Mouse (Mus musculus) stomach, postnatal 0 days (tissue): ENCODE measurements at regions not wholly inside any gene's neighbourhood (a gene's known extent, or its start where the extent isn't known, plus 50 kb on each side); places are given as distances from the start of the nearest gene placed in this dataset. TPM values are rescaled to one million over a fixed set of nuclear protein-coding genes. Genes with fewer than 3 reads are reported as not detected.

Experiments used
- ATAC-seq: fragments of 200-750 bp; cut with Nextera tagmentation; 2 replicates; pipeline ENCODE4 v1.8.0; 2017; ENCODE audit not compliant: low FRiP score, low TSS enrichment
- DNase-seq: peaks from one replicate; pipeline ENCODE4 v3.0.0-alpha.2; 2016; ENCODE audit warnings: low spot score
- H3K27ac ChIP-seq: fragments of 300-500 bp; sonication (generic); replicated peaks from 2 replicates; pipeline ENCODE4 v1.5.1; 2014; ENCODE audit warnings: mild to moderate bottlenecking, control low read depth
- H3K27me3 ChIP-seq: fragments of 300-500 bp; sonication (generic); 2 replicates; pipeline ENCODE4 v1.6.1; 2014; ENCODE audit warnings: low read length; ENCODE audit not compliant: control insufficient read depth, insufficient read depth
- H3K36me3 ChIP-seq: fragments of 300-500 bp; sonication (generic); 2 replicates; pipeline ENCODE4 v1.6.1; 2014; ENCODE audit warnings: low read length, mixed read lengths; ENCODE audit not compliant: control insufficient read depth, insufficient read depth
- H3K4me1 ChIP-seq: fragments of 300-500 bp; sonication (generic); replicated peaks from 2 replicates; pipeline ENCODE4 v1.6.1; 2014; ENCODE audit warnings: antibody characterized with exemption; ENCODE audit not compliant: control insufficient read depth, insufficient read depth
- H3K4me2 ChIP-seq: fragments of 300-500 bp; sonication (generic); replicated peaks from 2 replicates; pipeline ENCODE4 v1.6.1; 2014; ENCODE audit warnings: low read depth, mild to moderate bottlenecking, control low read depth, moderate library complexity
- H3K4me3 ChIP-seq: fragments of 300-500 bp; sonication (generic); 2 replicates; pipeline ENCODE4 v1.5.1; 2014; ENCODE audit warnings: low read depth, low read length, control low read depth
- H3K9ac ChIP-seq: fragments of 300-500 bp; sonication (generic); 2 replicates; pipeline ENCODE4 v1.6.1; 2014; ENCODE audit warnings: mild to moderate bottlenecking, low read length, control low read depth, mixed read lengths
- H3K9me3 ChIP-seq: fragments of 300-500 bp; sonication (generic); 2 replicates; pipeline ENCODE4 v1.6.1; 2016; ENCODE audit warnings: low read length; ENCODE audit not compliant: control insufficient read depth
- CTCF ChIP-seq: IDR thresholded peaks from 2 replicates; pipeline ENCODE4 v1.5.1; 2016; ENCODE audit warnings: antibody characterized with exemption, low read depth, mild to moderate bottlenecking, moderate library complexity
- EP300 ChIP-seq: optimal IDR thresholded peaks from 2 replicates; pipeline ENCODE3; 2016; ENCODE audit warnings: antibody characterized with exemption
- WGBS: fragments of 180-500 bp; shearing (Covaris S2); extraction: QIAGEN DNeasy Blood & Tissue Kit; methylation state at CpG from one replicate; pipeline ENCODE4 v1.1.7; 2014; 5-methylcytosine and 5-hydroxymethylcytosine counted together
- microRNA counts: library from miRNA; unstranded; fragments of <30 nt; microRNA quantifications from one replicate; lab custom pipeline; 2015
- microRNA-seq: library from miRNA; unstranded; fragments of <30 nt; microRNA quantifications from one replicate; pipeline ENCODE4, GENCODE M21; 2016

- Histone ChIP-seq H3K27ac (no peak overlapping the region), H3K9me3 (no peaks in the 10 kb centered on the region), H3K27me3 (peaks cover 4% of the 10 kb centered on the region; the same call in 1 of the 2 replicates), H3K4me3 (no peak overlapping the region), H3K4me1 (no peaks in the 10 kb centered on the region), H3K4me2 (no peak overlapping the region), H3K36me3 (no peaks in the 10 kb centered on the region), H3K9ac (no peak overlapping the region)
- WGBS, result 27% methylated on average over 4 of the region's 4 CpGs
- no peak for TF ChIP-seq CTCF
- DNase-seq (no peak), ATAC-seq (no peak)
Observed at GRCm38 (mm10) chr14:64593564-64593963, 489.5 kb downstream of the Prss52 start.

- Histone ChIP-seq H3K4me3 (no peak overlapping the region), H3K9ac (no peak overlapping the region), H3K36me3 (no peaks in the 10 kb centered on the region), H3K27me3 (peaks cover under 1% of the 10 kb centered on the region; the same call in 1 of the 2 replicates), H3K4me2 (no peak overlapping the region), H3K9me3 (no peaks in the 10 kb centered on the region), H3K27ac (no peak overlapping the region), H3K4me1 (no peaks in the 10 kb centered on the region)
- WGBS, result 69% methylated on average over 7 of the region's 7 CpGs
- DNase-seq, result no peak
- TF ChIP-seq CTCF (no peak), EP300 (no peak)
- ATAC-seq, result no peak
Observed at GRCm38 (mm10) chr14:64594021-64594561, 490.0 kb downstream of the Prss52 start.

GRCm38 (mm10) chr14:64594811-64595522 lies 490.9 kb downstream of the Prss52 start:
- Histone ChIP-seq H3K27me3 (no peaks in the 10 kb centered on the region; the same call in 1 of the 2 replicates), H3K9ac (no peak overlapping the region), H3K4me2 (no peak overlapping the region), H3K4me1 (no peaks in the 10 kb centered on the region), H3K4me3 (no peak overlapping the region), H3K36me3 (no peaks in the 10 kb centered on the region), H3K9me3 (no peaks in the 10 kb centered on the region), H3K27ac (no peak overlapping the region)
- DNase-seq (no peak), ATAC-seq (no peak)
- TF ChIP-seq EP300 (no peak), CTCF (no peak)
- WGBS, result 56% methylated on average over 10 of the region's 10 CpGs

DNA sequence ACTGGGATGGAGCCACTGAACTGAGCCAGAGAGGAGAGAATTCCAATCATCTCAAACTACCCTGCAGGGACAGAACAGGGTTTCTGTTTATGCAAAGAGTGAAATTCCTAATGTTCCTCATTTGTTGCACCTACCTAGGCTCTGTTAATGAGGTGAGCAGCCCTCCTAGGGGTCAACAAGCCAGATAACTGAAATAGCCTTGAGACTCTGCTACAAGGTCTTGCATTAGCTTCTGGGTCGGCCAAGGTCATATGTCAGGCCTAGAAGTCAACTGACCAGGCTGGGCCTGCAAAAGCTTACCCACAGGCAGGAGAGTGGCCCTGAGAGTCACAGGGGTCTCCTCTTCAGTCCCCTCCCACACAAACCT lies 491.4 kb downstream of the Prss52 start:
- 53% methylated on average over 1 of the region's 1 CpGs for WGBS
- no peak for DNase-seq
- Histone ChIP-seq H3K4me2 (no peak overlapping the region), H3K9ac (no peak overlapping the region), H3K4me3 (no peak overlapping the region), H3K27ac (no peak overlapping the region), H3K27me3 (no peaks in the 10 kb centered on the region; the same call in 1 of the 2 replicates), H3K9me3 (no peaks in the 10 kb centered on the region), H3K36me3 (no peaks in the 10 kb centered on the region), H3K4me1 (no peaks in the 10 kb centered on the region)
- no peak for ATAC-seq
- no peak for TF ChIP-seq CTCF
- TF ChIP-seq EP300, result no peak

DNA sequence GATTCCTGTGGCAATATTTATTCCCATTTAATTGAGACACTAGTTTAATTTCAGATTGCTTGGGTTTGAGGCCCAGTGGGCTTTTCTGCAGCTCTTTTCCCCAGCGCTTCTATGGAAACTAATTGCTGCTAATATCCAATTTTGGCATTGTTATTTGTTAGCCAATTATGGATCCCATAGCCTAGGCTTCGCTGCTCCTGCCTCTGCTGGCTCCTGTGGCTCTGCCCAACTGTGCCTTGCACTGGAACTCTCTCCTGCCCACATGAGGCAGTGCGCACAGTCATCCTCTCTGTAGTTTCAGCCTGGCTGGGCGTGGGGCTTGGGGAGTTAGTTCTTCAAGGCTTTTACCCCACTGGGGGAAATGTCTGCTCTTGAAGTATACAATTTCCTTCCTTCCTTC lies 491.8 kb downstream of the Prss52 start:
- Histone ChIP-seq H3K4me3 (no peak overlapping the region), H3K4me1 (no peaks in the 10 kb centered on the region), H3K9ac (no peak overlapping the region), H3K27me3 (no peaks in the 10 kb centered on the region; the same call in 1 of the 2 replicates), H3K36me3 (no peaks in the 10 kb centered on the region), H3K4me2 (no peak overlapping the region), H3K9me3 (no peaks in the 10 kb centered on the region), H3K27ac (no peak overlapping the region)
- 87% methylated on average over 4 of the region's 4 CpGs for WGBS
- TF ChIP-seq CTCF (no peak), EP300 (no peak)
- DNase-seq, result no peak
- ATAC-seq, result no peak

DNA sequence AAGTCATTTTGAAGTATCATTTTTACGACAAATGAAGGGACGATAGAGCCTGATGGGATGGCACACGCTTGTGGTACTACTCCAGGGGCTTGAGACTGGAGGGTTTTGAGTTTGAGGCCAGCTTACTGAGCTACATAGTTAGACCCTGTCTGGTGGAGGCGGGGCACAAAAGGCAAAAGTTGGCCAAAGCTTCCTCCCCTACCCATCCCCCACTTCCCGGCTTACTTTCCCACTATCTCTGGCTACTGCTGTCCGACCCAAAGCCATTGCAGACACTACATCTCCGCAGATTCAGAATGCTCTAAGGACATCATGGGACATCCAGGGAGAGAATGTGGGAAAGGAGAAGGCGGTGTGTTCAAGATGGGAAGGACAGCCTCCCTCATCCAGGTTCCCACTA lies 493.1 kb downstream of the Prss52 start:
- Histone ChIP-seq H3K4me1 (no peaks in the 10 kb centered on the region), H3K36me3 (no peaks in the 10 kb centered on the region), H3K4me2 (no peak overlapping the region), H3K27ac (no peak overlapping the region), H3K9ac (no peak overlapping the region), H3K9me3 (no peaks in the 10 kb centered on the region), H3K27me3 (no peaks in the 10 kb centered on the region), H3K4me3 (no peak overlapping the region)
- DNase-seq, result no peak
- TF ChIP-seq CTCF (no peak), EP300 (no peak)
- ATAC-seq, result no peak
- WGBS, result 73% methylated on average over 8 of the region's 8 CpGs

MicroRNA genes in the stretch of these regions (microRNA counts, 519-probe panel; counts per million panel counts)
- microRNA mmu-miR-124 (lab: Ali Mortazavi, UCI), result 4,055 counts per million, percentile 31 among the panel's probes with 10 or more counts

Small RNAs in the stretch of these regions (microRNA-seq; reads per million reads assigned to microRNA genes)
- gene Mir124a-1 (not detected), gene Mir3078 (not detected)
